Comparison of ENCODE assay signal across 25 mouse cellular contexts in the genomic region with DNA sequence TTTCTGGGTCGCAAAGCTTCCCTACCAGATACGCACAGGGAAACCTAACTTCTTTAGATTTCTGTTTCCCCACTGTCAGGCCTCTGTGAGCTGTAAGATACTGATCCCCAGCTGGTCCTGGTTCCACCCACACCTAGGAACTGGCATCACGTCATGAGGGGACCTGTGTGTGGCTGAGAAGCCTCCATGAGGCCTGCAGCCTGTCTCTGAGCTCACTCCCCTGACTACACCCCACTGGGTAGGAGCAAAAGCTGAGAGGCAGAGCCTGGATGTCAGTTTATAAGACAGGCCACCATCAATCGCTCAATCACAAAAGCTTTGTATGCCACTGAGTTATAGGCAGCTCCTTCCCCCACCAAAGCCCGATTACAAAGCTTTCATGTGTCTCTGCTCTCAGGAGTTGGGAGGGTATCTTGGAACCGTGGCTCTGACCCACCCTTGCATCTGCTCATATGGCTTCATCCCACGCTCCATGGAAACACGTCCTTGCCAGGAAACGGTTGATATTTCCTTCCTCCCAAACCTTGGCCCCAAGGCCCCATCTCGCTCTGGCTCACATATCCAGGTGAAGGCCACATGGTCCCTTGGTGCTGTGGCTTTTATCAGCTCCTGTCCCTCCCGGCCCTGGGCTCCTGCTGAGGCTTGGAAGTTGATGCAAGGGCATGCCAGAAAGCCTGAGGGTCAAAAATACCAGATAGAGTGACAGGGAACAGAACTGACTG. TPM values are rescaled to one million over a fixed set of nuclear protein-coding genes. Genes with fewer than 3 reads are reported as not detected.
DNase-seq lines count a peak whose midpoint lies in the region; ATAC-seq and TF ChIP-seq lines count a peak whose summit lies in the region.
"Had no signal": no experiment of that assay in that cellular context is flagged by ENCODE, and none has a peak within 500 bp of the region (broad histone marks: within the 10 kb centered on the region; RNA-seq: fewer than 3 reads in every experiment).

No protein-coding gene starts in this region.

- DNase-seq in cerebellum, adult 18-20 months: peak; percentile 46 to 48
- no peak for DNase-seq in left cerebral cortex, adult 2 months (ENCODE audit: extremely low spot score in 1 of 2, low spot score in 2 of 2)
- no peak for DNase-seq in left cerebral cortex, postnatal 10 days (ENCODE audit: extremely low spot score in 1 of 2, low spot score in 2 of 2)
- peak; percentile 61 for DNase-seq in cerebellum, adult 9-10 months
- no peak for DNase-seq in kidney, adult 2 months
- DNase-seq: gastrocnemius, postnatal 36 days; kidney, adult 18-20 months; layer of hippocampus, postnatal 36 days; lung, adult 18-20 months; lung, postnatal 10 days; right cerebral cortex, postnatal 14 days; thymus, postnatal 25 days had no signal

- WGBS in kidney, adult 2 months: 66% methylated on average over 11 of the region's 11 CpGs

- no peak overlapping the region for H3K4me3 ChIP-seq in left cerebral cortex, adult 2 months
- no peak overlapping the region for H3K4me3 ChIP-seq in cortical plate, adult 2 months (ENCODE audit: insufficient read depth, low read length)
- no peak overlapping the region for H3K4me3 ChIP-seq in kidney, adult 2 months (ENCODE audit: insufficient read depth, low read depth, low read length)
- H3K4me3 ChIP-seq: embryonic facial prominence, embryonic 15.5 days; heart, embryonic 15.5 days; limb, embryonic 13.5 days; liver, embryonic 12.5 days; midbrain, embryonic 10.5 days; neural tube, embryonic 15.5 days had no signal

- peaks cover 40% of the 10 kb centered on the region for H3K4me1 ChIP-seq in cortical plate, adult 2 months (ENCODE audit: control insufficient read depth, insufficient read depth, low read length)
- H3K4me1 ChIP-seq in kidney, adult 2 months (ENCODE audit: control insufficient read depth, insufficient read depth, low read length): no peaks in the 10 kb centered on the region
- H3K4me1 ChIP-seq: embryonic facial prominence, embryonic 15.5 days; limb, embryonic 13.5 days; liver, embryonic 12.5 days had no signal

- 0 out of 2 replicates have a peak, but pooled peaks have one; percentile 9 for TF ChIP-seq POLR2A in cortical plate, adult 2 months (IDR thresholded peaks at IDR 0.05; ENCODE audit: extremely low read depth, insufficient read depth, low read length)
- no peak for TF ChIP-seq POLR2A in kidney, adult 2 months (IDR thresholded peaks at IDR 0.05; ENCODE audit: low read depth, low read length)

- H3K27me3 ChIP-seq in kidney, adult 2 months (replicated peaks; ENCODE audit: control insufficient read depth, insufficient read depth, low read length): no peaks in the 10 kb centered on the region
- H3K27me3 ChIP-seq: embryonic facial prominence, embryonic 15.5 days; heart, embryonic 15.5 days; limb, embryonic 13.5 days; liver, embryonic 12.5 days; neural tube, embryonic 15.5 days; Patski had no signal

- TF ChIP-seq CTCF in left cerebral cortex, adult 2 months (IDR thresholded peaks at IDR 0.05): no peak
- no peak for TF ChIP-seq CTCF in cortical plate, adult 2 months (IDR thresholded peaks at IDR 0.05; ENCODE audit: extremely low read depth, insufficient read depth, low read length)
- no peak for TF ChIP-seq CTCF in kidney, adult 2 months (conservative IDR thresholded peaks at IDR 0.05; ENCODE audit: insufficient read depth, insufficient read length, low read depth, low read length)

- intact Hi-C loops in left cerebral cortex, adult 2 months (cut with DNase I): no loop called here
- intact Hi-C loops in left cerebral cortex, postnatal 10 days (cut with DNase I): no loop called here

- ATAC-seq in cerebellum, adult (ENCODE audit: insufficient number of reproducible peaks, low FRiP score, low TSS enrichment): no peak
- ATAC-seq: forebrain, embryonic 16.5 days; inflammation-experienced regulatory T-cells, adult 6 months; liver, embryonic 12.5 days; Patski had no signal

- peak overlapping the region; percentile 79 for H3K27ac ChIP-seq in left cerebral cortex, adult 2 months
- H3K27ac ChIP-seq in cortical plate, adult 2 months (ENCODE audit: insufficient read depth, low read length): peak overlapping the region; percentile 86
- no peak overlapping the region for H3K27ac ChIP-seq in kidney, adult 2 months (ENCODE audit: insufficient read depth, low read depth, low read length)
- H3K27ac ChIP-seq: embryonic facial prominence, embryonic 15.5 days; heart, embryonic 15.5 days; hindbrain, embryonic 14.5 days; kidney, postnatal 0 days; limb, embryonic 13.5 days; liver, embryonic 12.5 days; midbrain, embryonic 10.5 days; neural tube, embryonic 15.5 days had no signal

- H3K36me3 ChIP-seq in kidney, adult 2 months (ENCODE audit: control insufficient read depth, insufficient read depth, low read length): no peaks in the 10 kb centered on the region
- H3K36me3 ChIP-seq: embryonic facial prominence, embryonic 15.5 days; heart, embryonic 15.5 days; limb, embryonic 13.5 days; liver, embryonic 12.5 days; midbrain, embryonic 10.5 days; neural tube, embryonic 15.5 days had no signal

RNA-seq across cellular contexts. Expression of a gene that starts 26.1 kb away (rescaled TPM):
- 100 to 1,000 TPM; 208 to 221 TPM for total RNA-seq in left cerebral cortex, adult 2 months (2021)
- total RNA-seq in left cerebral cortex, postnatal 10 days (2021): 100 to 1,000 TPM; 126 to 127 TPM
- 184 and 196 TPM in 2 replicates for polyA plus RNA-seq in cortical plate, adult 2 months (2012; rRNA removed)
- polyA plus RNA-seq in kidney, adult 2 months (2012; rRNA removed): 0.39 and 0.41 TPM in 2 replicates
- polyA plus RNA-seq: inflammation-experienced regulatory T-cells, adult 6 months had no signal

Comparison
In these comparisons a context has a peak if more than half of its experiments do, and no peak if none do; other contexts are left out.
1. DNase-seq: peak in cerebellum, adult 18-20 months (2 of 2) and cerebellum, adult 9-10 months (single experiment); none in left cerebral cortex, adult 2 months (0 of 2), left cerebral cortex, postnatal 10 days (0 of 2) and kidney, adult 2 months (single experiment).